ENCODE assay signal across 15 mouse cellular contexts in the genomic region with DNA sequence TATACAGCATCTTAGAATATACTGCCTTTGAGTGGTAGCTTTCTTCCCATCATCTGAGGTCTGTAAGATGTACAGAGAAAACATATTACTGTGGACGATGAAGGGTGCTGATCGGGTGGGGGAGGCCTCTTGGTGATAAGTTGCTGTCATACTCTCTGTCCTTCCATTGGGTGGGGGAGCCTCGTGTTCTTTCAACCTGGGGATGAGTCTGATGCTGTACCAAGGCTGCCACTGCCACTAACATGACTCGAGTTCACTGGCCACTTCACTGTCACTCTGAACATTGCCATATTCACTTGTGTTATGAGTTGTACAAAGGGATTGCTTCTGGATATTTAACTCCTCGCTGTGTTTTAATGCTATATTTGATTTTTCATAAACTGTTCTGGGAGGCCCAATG.
"Had no signal": no experiment of that assay in that cellular context is flagged by ENCODE, and none has a peak within 500 bp of the region (broad histone marks: within the 10 kb centered on the region; RNA-seq: fewer than 3 reads in every experiment).

No protein-coding gene starts in this region.

- H3K36me3 ChIP-seq: neural tube, embryonic 13.5 days; neural tube, embryonic 15.5 days; stomach, embryonic 15.5 days had no signal

- H3K27me3 ChIP-seq: neural tube, embryonic 13.5 days; neural tube, embryonic 15.5 days; stomach, embryonic 15.5 days had no signal

- H3K27ac ChIP-seq: neural tube, embryonic 13.5 days; neural tube, embryonic 15.5 days; stomach, embryonic 15.5 days; stomach, postnatal 0 days had no signal

- H3K4me1 ChIP-seq: neural tube, embryonic 13.5 days; neural tube, embryonic 15.5 days had no signal

- H3K9ac ChIP-seq: neural tube, embryonic 13.5 days; neural tube, embryonic 15.5 days; stomach, embryonic 15.5 days had no signal

- H3K4me2 ChIP-seq: neural tube, embryonic 13.5 days; neural tube, embryonic 15.5 days; stomach, embryonic 15.5 days had no signal

- H3K9me3 ChIP-seq: neural tube, embryonic 13.5 days; neural tube, embryonic 15.5 days; stomach, embryonic 15.5 days had no signal

- DNase-seq: right cerebral cortex, adult 18-20 months; right cerebral cortex, postnatal 14 days; right cerebral cortex, postnatal 25 days; right cerebral cortex, postnatal 4 days; spleen, adult 18-20 months; thymus, adult 18-20 months; thymus, adult 2 months; thymus, postnatal 14 days; thymus, postnatal 25 days; thymus, postnatal 36 days; thymus, postnatal 4 days had no signal

- H3K4me3 ChIP-seq: neural tube, embryonic 13.5 days; neural tube, embryonic 15.5 days; stomach, embryonic 15.5 days had no signal
